Mouse (Mus musculus): ENCODE measurements around the gene Kazald1. TPM values are rescaled to one million over a fixed set of nuclear protein-coding genes. Genes with fewer than 3 reads are reported as not detected.

Gene Kazald1
- total RNA-seq, 2 experiments from 2014 or later, result 3.9 to 7.8 TPM

Other genes starting within 250 kb of the Kazald1 start
- gene Slf2, start 144.1 kb upstream of the Kazald1 start, total RNA-seq (2021), result 10 to 100 TPM; 10.5 to 12.5 TPM
- gene Sema4g, start 86.1 kb upstream of the Kazald1 start, total RNA-seq (2021), result under 1 TPM; 0.20 to 0.42 TPM
- 10 to 100 TPM; 14.6 to 20.2 TPM for gene Twnk, start 69.6 kb upstream of the Kazald1 start, total RNA-seq (2021)
- 10 to 100 TPM; 33.7 to 35.1 TPM for gene Mrpl43, start 68.8 kb upstream of the Kazald1 start, total RNA-seq (2021)
- gene Lzts2, start 60.8 kb upstream of the Kazald1 start, total RNA-seq (2021), result 10 to 100 TPM; 19.3 to 20.1 TPM
- 1 to 10 TPM; 5.1 to 5.7 TPM for gene Pdzd7, start 29.5 kb upstream of the Kazald1 start, total RNA-seq (2021)
- 10 to 100 TPM; 17.8 to 19.8 TPM for gene Sfxn3, start 27.7 kb upstream of the Kazald1 start, total RNA-seq (2021)
- not detected for gene Tlx1, start 75.4 kb downstream of the Kazald1 start, total RNA-seq (2021)
- 10 to 100 TPM; 48.9 to 50.8 TPM for gene Lbx1, start 160.6 kb downstream of the Kazald1 start, total RNA-seq (2021)

All from gastrocnemius, postnatal 36 days (tissue).